Mouse (Mus musculus): Measurements from ENCODE around the gene Gm42417.

DNA sequence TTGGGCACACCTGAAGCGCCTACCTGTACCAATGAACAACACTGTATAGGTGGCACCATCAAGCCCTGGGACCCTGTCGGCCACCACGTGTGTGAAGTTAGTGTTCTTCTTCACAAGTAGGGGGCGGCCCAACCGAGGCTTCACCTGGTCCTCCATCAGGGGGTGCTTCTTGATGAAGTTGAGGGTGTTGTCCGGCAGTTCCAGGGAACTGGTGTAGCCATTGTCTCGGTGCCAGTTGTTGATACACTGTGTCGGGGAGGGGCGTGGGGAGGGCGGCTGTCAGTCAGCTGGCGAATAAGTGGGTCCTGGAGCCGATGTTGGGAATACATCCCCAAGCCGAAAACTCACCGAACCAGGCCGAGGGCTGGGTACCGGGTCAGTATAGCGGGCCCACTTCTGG, 12.7 kb upstream of the Gm42417 start:
- TF ChIP-seq CTCF (IDR thresholded peaks at IDR 0.05; ENCODE audit: extremely low read depth, insufficient read depth, insufficient read length, insufficient replicate concordance) (no peak), POLR2A (IDR thresholded peaks at IDR 0.05; ENCODE audit: low read depth, low read length) (no peak)

All from spleen, adult 2 months (tissue).